17 mouse cellular contexts compared by ENCODE assay signal in the genomic region with DNA sequence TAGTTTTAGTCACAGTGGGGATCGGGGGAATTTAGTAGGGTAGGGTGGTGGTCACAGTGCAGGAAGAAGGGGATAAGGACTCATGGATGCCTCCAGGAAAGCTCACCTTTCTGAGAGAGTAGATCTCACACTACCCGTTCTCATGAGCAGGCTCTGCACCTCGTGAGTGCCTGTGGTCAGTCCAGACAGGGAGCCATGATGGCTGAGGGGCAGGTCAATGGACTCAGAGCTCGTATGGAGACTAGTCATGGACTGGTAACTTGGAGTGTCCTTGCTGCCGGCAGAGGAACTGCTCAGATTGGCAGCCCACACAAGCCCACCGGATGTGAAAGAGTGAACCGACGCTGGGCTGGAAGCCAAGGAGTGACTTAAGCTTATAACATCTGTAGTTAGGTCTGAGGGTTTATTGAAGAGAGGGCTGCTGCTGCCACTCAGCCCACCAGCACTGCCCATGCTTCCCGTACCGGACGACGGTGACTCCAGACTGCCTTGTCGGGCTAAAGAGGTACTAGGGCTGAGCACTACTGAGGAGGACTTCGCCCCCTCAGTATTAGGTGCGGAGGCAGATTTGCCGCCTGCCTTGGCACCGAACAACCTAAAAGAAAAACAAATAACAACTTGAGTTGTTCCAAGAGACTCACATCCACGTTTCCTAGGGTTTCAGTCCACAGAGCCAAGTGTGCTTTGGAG.
DNase-seq lines count a peak whose midpoint lies in the region; ATAC-seq and TF ChIP-seq lines count a peak whose summit lies in the region.
"Had no signal": no experiment of that assay in that cellular context is flagged by ENCODE, and none has a peak within 500 bp of the region (broad histone marks: within the 10 kb centered on the region; RNA-seq: fewer than 3 reads in every experiment).

No protein-coding gene starts in this region.

- H3K9me3 ChIP-seq in limb, embryonic 13.5 days, result no peaks in the 10 kb centered on the region
- H3K9me3 ChIP-seq: embryonic facial prominence, embryonic 13.5 days; hindbrain, embryonic 13.5 days; midbrain, embryonic 10.5 days; neural tube, embryonic 12.5 days had no signal

- no peak overlapping the region for H3K4me3 ChIP-seq in left cerebral cortex, adult 2 months
- no peak overlapping the region for H3K4me3 ChIP-seq in limb, embryonic 13.5 days
- H3K4me3 ChIP-seq: embryonic facial prominence, embryonic 13.5 days; hindbrain, embryonic 13.5 days; midbrain, embryonic 10.5 days; neural tube, embryonic 12.5 days had no signal

- H3K4me2 ChIP-seq in limb, embryonic 13.5 days (replicated peaks), result no peak overlapping the region
- H3K4me2 ChIP-seq: embryonic facial prominence, embryonic 13.5 days; hindbrain, embryonic 13.5 days; neural tube, embryonic 12.5 days had no signal

- ATAC-seq in frontal cortex, adult (ENCODE audit: low TSS enrichment), result peak; percentile 36; the same call in 1 of the 2 replicates
- ATAC-seq in limb, embryonic 13.5 days (ENCODE audit: low FRiP score, low read depth), result peak; percentile 44; the same call in 1 of the 2 replicates

- H3K27me3 ChIP-seq in limb, embryonic 13.5 days, result no peaks in the 10 kb centered on the region
- H3K27me3 ChIP-seq: embryonic facial prominence, embryonic 13.5 days; hindbrain, embryonic 13.5 days; neural tube, embryonic 12.5 days had no signal

- TF ChIP-seq POLR2A in brain, embryonic 14.5 days (IDR thresholded peaks at IDR 0.05; ENCODE audit: borderline replicate concordance, extremely low read depth, insufficient read depth, insufficient read length, poor library complexity, severe bottlenecking), result no peak

- no peak overlapping the region for H3K9ac ChIP-seq in limb, embryonic 13.5 days
- H3K9ac ChIP-seq: embryonic facial prominence, embryonic 13.5 days; hindbrain, embryonic 13.5 days; neural tube, embryonic 12.5 days had no signal

- no peak for DNase-seq in frontal cortex, postnatal 36 days (ENCODE audit: low spot score in 2 of 2)
- no peak for DNase-seq in left cerebral cortex, adult 2 months (ENCODE audit: extremely low spot score in 1 of 2, low spot score in 2 of 2)
- no peak for DNase-seq in left cerebral cortex, postnatal 36 days (ENCODE audit: low spot score in 2 of 2)
- peak; percentile 19 for DNase-seq in brain, embryonic 14.5 days (ENCODE audit: low read depth)
- no peak for DNase-seq in urinary bladder, adult 2 months (ENCODE audit: low spot score)
- DNase-seq: adrenal gland, postnatal 25 days; kidney, adult 8-10 months; layer of hippocampus, adult 9-11 months; left cerebral cortex, postnatal 4 days; lung, adult 18-20 months; thymus, adult 18-20 months had no signal

- WGBS in limb, embryonic 13.5 days, result 76% methylated on average over 18 of the region's 18 CpGs

- no peaks in the 10 kb centered on the region for H3K36me3 ChIP-seq in limb, embryonic 13.5 days
- H3K36me3 ChIP-seq: embryonic facial prominence, embryonic 13.5 days; midbrain, embryonic 10.5 days; neural tube, embryonic 12.5 days had no signal

- TF ChIP-seq CTCF in left cerebral cortex, adult 2 months (IDR thresholded peaks at IDR 0.05), result no peak
- TF ChIP-seq CTCF in brain, embryonic 14.5 days (IDR thresholded peaks at IDR 0.05; ENCODE audit: borderline replicate concordance, extremely low read depth, insufficient read depth, insufficient read length), result no peak

- no peaks in the 10 kb centered on the region for H3K4me1 ChIP-seq in limb, embryonic 13.5 days
- H3K4me1 ChIP-seq: embryonic facial prominence, embryonic 13.5 days; hindbrain, embryonic 13.5 days; midbrain, embryonic 10.5 days; neural tube, embryonic 12.5 days had no signal

- peak overlapping the region; percentile 26; the same call in 1 of the 2 replicates for H3K27ac ChIP-seq in left cerebral cortex, adult 2 months
- H3K27ac ChIP-seq in limb, embryonic 13.5 days, result no peak overlapping the region
- H3K27ac ChIP-seq: embryonic facial prominence, embryonic 13.5 days; hindbrain, embryonic 13.5 days; midbrain, embryonic 10.5 days; neural tube, embryonic 12.5 days had no signal

- intact Hi-C loops in left cerebral cortex, adult 2 months (cut with DNase I), result loop anchor here (1.0 kb wide), 1 partner anchor 97 kb away; no protein-coding TSS in a partner anchor
- intact Hi-C loops in left cerebral cortex, postnatal 36 days (cut with DNase I), result loop anchor here (1.0 kb wide), 1 partner anchor 100 kb away; no protein-coding TSS in a partner anchor
